Mouse (Mus musculus): Measurements from ENCODE around the gene Enkur. TPM values are rescaled to one million over a fixed set of nuclear protein-coding genes. Genes with fewer than 3 reads are reported as not detected.

The Enkur gene
- polyA plus RNA-seq, 2 experiments: 0.02 TPM; not detected in 1

DNA sequence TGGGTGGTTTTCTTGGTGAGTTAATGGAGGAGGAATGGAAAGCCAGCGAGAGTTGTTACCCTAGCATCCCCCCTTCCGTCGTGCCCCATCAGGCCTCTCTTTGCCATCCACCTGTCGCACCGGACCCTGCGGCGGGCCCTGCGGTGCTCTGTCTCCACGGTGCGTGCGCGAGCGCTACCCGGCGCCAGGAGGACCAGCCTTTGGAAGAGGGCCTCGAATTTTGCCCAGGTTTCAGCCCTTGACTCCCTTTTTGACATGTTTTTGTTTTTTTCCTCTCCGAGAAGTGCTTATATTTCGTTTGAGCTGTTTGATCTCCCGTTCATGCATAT is 630 bp upstream of the Enkur start:
- Histone ChIP-seq H3K36me3 (replicated peaks; ENCODE audit: control insufficient read depth, insufficient read depth, low read depth) (no peaks in the 10 kb centered on the region), H3K27me3 (ENCODE audit: control insufficient read depth, insufficient read depth, low read length) (no peaks in the 10 kb centered on the region), H3K27ac (no peak overlapping the region), H3K9me3 (ENCODE audit: control insufficient read depth, low read length) (no peaks in the 10 kb centered on the region), H3K4me3 (ENCODE audit: insufficient read depth in 1 of 2, low read depth in 2 of 2, low read length in 2 of 2) (peak overlapping the region; percentile 66 to 81), H3K4me2 (ENCODE audit: low read depth) (peak overlapping the region; percentile 87), H3K9ac (replicated peaks) (peak overlapping the region; percentile 62), H3K4me1 (replicated peaks; ENCODE audit: control insufficient read depth in 2 of 2, insufficient read depth in 2 of 2, low read length in 1 of 2) (peaks cover 9 to 10% of the 10 kb centered on the region in 2 experiments)
- WGBS (ENCODE audit: insufficient replicate concordance): under 1% methylated on average over 19 of the region's 19 CpGs
- ATAC-seq (ENCODE audit: insufficient read depth) (peak; percentile 89), DNase-seq (ENCODE audit: low read depth in 3 of 3, low spot score in 3 of 3) (no peak)
- TF ChIP-seq EP300 (IDR thresholded peaks at IDR 0.05; ENCODE audit: low read depth) (no peak), CTCF (IDR thresholded peaks at IDR 0.05; ENCODE audit: low read depth) (0 out of 2 replicates have a peak, but pooled peaks have one; percentile 1)

DNA sequence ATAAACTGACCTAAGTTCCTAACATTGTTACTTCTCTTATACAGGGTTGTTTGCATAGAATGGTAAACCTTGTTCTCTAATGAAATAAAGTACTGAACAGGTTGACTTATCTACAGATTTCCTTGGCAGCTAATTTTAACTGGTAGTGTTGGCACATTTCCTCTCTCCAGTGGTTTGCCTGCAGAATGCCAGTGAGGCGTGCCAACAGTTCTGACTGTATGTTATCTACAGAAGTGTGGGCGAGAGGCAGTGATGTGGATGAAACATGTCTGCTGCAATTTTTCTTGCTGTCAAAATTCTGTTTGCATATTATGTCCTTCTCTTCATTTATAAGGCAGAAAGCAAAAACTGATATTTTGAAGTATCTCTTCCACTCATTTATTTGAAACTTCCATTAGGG is 2.4 kb downstream of the Enkur start:
- ATAC-seq (ENCODE audit: insufficient read depth) (no peak), DNase-seq (ENCODE audit: low read depth in 3 of 3, low spot score in 3 of 3) (no peak)
- peaks cover 9 to 10% of the 10 kb centered on the region in 2 experiments for H3K4me1 ChIP-seq (replicated peaks; ENCODE audit: control insufficient read depth in 2 of 2, insufficient read depth in 2 of 2, low read length in 1 of 2)
- H3K9me3 ChIP-seq (ENCODE audit: control insufficient read depth, low read length): no peaks in the 10 kb centered on the region
- 55% methylated on average over 2 of the region's 2 CpGs for WGBS (ENCODE audit: insufficient replicate concordance)
- no peak for TF ChIP-seq EP300 (IDR thresholded peaks at IDR 0.05; ENCODE audit: low read depth)
- TF ChIP-seq CTCF (IDR thresholded peaks at IDR 0.05; ENCODE audit: low read depth): no peak
- H3K9ac ChIP-seq (replicated peaks): no peak overlapping the region
- no peaks in the 10 kb centered on the region for H3K27me3 ChIP-seq (ENCODE audit: control insufficient read depth, insufficient read depth, low read length)
- no peak overlapping the region for H3K4me3 ChIP-seq (ENCODE audit: insufficient read depth in 1 of 2, low read depth in 2 of 2, low read length in 2 of 2)
- H3K36me3 ChIP-seq (replicated peaks; ENCODE audit: control insufficient read depth, insufficient read depth, low read depth): no peaks in the 10 kb centered on the region
- no peak overlapping the region for H3K4me2 ChIP-seq (ENCODE audit: low read depth)
- no peak overlapping the region for H3K27ac ChIP-seq

DNA sequence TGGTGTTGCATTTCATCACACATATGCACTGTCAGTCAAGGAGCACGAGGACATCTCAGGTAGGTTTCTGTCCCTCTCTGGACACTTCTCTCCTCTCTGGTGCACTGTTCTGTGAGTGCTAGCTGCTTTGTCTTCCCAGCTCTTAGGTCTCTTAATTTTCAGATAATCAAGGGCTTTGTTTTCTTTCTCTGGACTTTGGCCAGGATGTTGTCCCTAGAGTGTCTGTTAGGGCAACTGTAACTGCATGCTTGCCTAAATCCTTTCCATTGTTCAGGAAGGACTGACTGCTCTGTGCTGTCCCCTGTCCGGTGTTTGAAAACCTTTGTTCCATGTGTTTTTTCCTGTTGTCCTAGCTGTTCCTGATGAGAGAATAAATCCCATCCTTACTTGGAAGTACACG is 6.1 kb downstream of the Enkur start:
- no peak for TF ChIP-seq EP300 (IDR thresholded peaks at IDR 0.05; ENCODE audit: low read depth)
- no peaks in the 10 kb centered on the region for H3K27me3 ChIP-seq (ENCODE audit: control insufficient read depth, insufficient read depth, low read length)
- no peak overlapping the region for H3K9ac ChIP-seq (replicated peaks)
- no peaks in the 10 kb centered on the region for H3K9me3 ChIP-seq (ENCODE audit: control insufficient read depth, low read length)
- 31% methylated on average over 3 of the region's 3 CpGs for WGBS (ENCODE audit: insufficient replicate concordance)
- H3K4me1 ChIP-seq (replicated peaks; ENCODE audit: control insufficient read depth in 2 of 2, insufficient read depth in 2 of 2, low read length in 1 of 2): no peaks in the 10 kb centered on the region
- H3K4me3 ChIP-seq (ENCODE audit: insufficient read depth in 1 of 2, low read depth in 2 of 2, low read length in 2 of 2): no peak overlapping the region
- no peaks in the 10 kb centered on the region for H3K36me3 ChIP-seq (replicated peaks; ENCODE audit: control insufficient read depth, insufficient read depth, low read depth)
- H3K4me2 ChIP-seq (ENCODE audit: low read depth): no peak overlapping the region
- DNase-seq (ENCODE audit: low read depth in 3 of 3, low spot score in 3 of 3) (no peak), ATAC-seq (ENCODE audit: insufficient read depth) (no peak)
- H3K27ac ChIP-seq: no peak overlapping the region

DNA sequence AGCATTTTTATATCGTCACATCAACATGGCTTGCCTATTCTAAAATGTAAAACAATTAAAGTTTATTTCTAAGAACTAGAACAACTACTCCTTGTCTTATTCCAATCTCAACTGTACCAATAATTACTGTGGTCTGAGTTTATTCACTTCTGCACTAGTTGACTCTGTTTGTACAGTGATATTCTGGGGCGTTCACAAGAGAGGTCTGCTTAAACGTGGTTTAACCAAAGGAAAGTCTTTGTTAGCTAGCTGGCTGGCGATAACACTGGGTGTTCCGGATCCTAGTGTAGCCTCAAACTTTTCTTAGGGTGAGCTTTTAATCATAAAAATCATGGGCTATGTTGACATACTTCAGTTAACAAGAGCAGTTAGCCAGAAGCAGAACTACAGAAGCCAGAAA is 9.9 kb downstream of the Enkur start:
- Histone ChIP-seq H3K36me3 (replicated peaks; ENCODE audit: control insufficient read depth, insufficient read depth, low read depth) (no peaks in the 10 kb centered on the region), H3K4me3 (ENCODE audit: insufficient read depth in 1 of 2, low read depth in 2 of 2, low read length in 2 of 2) (no peak overlapping the region), H3K4me2 (ENCODE audit: low read depth) (no peak overlapping the region), H3K9ac (replicated peaks) (no peak overlapping the region), H3K27me3 (ENCODE audit: control insufficient read depth, insufficient read depth, low read length) (no peaks in the 10 kb centered on the region), H3K4me1 (replicated peaks; ENCODE audit: control insufficient read depth in 2 of 2, insufficient read depth in 2 of 2, low read length in 1 of 2) (no peaks in the 10 kb centered on the region), H3K27ac (no peak overlapping the region), H3K9me3 (ENCODE audit: control insufficient read depth, low read length) (no peaks in the 10 kb centered on the region)
- 72% methylated on average over 5 of the region's 5 CpGs for WGBS (ENCODE audit: insufficient replicate concordance)
- no peak for ATAC-seq (ENCODE audit: insufficient read depth)
- no peak for TF ChIP-seq CTCF (IDR thresholded peaks at IDR 0.05; ENCODE audit: low read depth)
- no peak for TF ChIP-seq EP300 (IDR thresholded peaks at IDR 0.05; ENCODE audit: low read depth)
- DNase-seq (ENCODE audit: low read depth in 3 of 3, low spot score in 3 of 3): no peak

DNA sequence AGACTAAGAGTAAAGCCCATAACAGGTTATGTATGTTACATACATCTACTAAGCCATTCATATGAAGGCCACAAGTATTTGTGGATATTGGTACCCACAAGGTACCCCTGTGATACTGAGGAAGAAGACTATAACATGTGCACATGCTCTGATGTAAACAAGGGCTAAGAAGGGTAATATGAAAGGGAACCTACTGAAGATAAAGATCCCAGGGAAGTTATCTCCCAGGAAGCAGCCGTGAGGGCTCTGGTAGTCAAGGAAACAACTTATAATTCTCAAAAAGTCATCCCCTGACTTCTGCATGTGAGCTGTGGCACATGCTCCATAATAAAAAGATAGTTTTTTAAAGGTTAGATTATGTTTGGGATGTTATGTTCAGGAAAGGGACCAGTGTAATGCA is 13.9 kb downstream of the Enkur start:
- TF ChIP-seq EP300 (IDR thresholded peaks at IDR 0.05; ENCODE audit: low read depth) (no peak), CTCF (IDR thresholded peaks at IDR 0.05; ENCODE audit: low read depth) (no peak)

More for the DNA sequence above, 13.9 kb downstream of the Enkur start:
- Histone ChIP-seq H3K4me1 (replicated peaks; ENCODE audit: control insufficient read depth in 2 of 2, insufficient read depth in 2 of 2, low read length in 1 of 2) (no peaks in the 10 kb centered on the region), H3K4me2 (ENCODE audit: low read depth) (no peak overlapping the region), H3K9ac (replicated peaks) (no peak overlapping the region), H3K9me3 (ENCODE audit: control insufficient read depth, low read length) (no peaks in the 10 kb centered on the region), H3K36me3 (replicated peaks; ENCODE audit: control insufficient read depth, insufficient read depth, low read depth) (no peaks in the 10 kb centered on the region), H3K27me3 (ENCODE audit: control insufficient read depth, insufficient read depth, low read length) (no peaks in the 10 kb centered on the region), H3K27ac (no peak overlapping the region), H3K4me3 (ENCODE audit: insufficient read depth in 1 of 2, low read depth in 2 of 2, low read length in 2 of 2) (no peak overlapping the region)
- 12% methylated on average over 1 of the region's 1 CpGs for WGBS (ENCODE audit: insufficient replicate concordance)
- ATAC-seq (ENCODE audit: insufficient read depth): no peak
- DNase-seq (ENCODE audit: low read depth in 3 of 3, low spot score in 3 of 3): no peak

Data from liver, embryonic 14.5 days (tissue).